Mouse (Mus musculus) gonadal fat pad, adult 2 months (tissue): Measurements from ENCODE around the gene Olfr813. TPM values are rescaled to one million over a fixed set of nuclear protein-coding genes. Genes with fewer than 3 reads are reported as not detected.
"Not testable (repeated sequence)": the region's sequence is repeated elsewhere in the genome, so short reads cannot be mapped to it uniquely, and the experiment has no call there.

ENCODE experiments used
- DNase-seq: peaks from one replicate; pipeline ENCODE4 v3.0.0-alpha.2; 2012; ENCODE audit warnings: low read depth
- polyA plus RNA-seq: library from polyadenylated mRNA; depleted of rRNA; stranded (reverse); fragments of >200 nt; gene quantifications from 2 replicates; pipeline ENCODE4 v1.2.3, GENCODE M21; 2012; rRNA removed

Gene Olfr813
- polyA plus RNA-seq: not detected in 2 replicates

DNA sequence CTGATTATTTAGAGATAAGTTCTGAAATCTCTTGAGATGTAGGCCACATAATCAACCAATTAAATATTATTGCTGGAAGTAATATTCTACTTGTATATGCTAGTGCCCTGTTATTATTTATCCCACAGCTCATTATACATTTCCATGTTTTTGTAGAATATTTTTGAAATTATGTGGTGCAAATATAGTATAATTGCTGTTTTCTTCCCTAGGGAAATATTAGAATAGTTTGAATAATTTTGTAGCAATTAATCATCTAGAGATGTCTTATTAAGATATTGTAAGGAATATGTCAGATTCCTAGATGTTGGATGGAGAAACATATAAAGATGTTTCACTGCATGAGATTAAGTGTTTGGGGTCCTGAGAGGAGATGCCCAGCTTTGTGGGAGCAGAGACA is at the start of gene Olfr813:
Gene Olfr813 (plus strand): TSS at position 301 of the 400 bp plus-strand sequence.
- no peak for DNase-seq

DNA sequence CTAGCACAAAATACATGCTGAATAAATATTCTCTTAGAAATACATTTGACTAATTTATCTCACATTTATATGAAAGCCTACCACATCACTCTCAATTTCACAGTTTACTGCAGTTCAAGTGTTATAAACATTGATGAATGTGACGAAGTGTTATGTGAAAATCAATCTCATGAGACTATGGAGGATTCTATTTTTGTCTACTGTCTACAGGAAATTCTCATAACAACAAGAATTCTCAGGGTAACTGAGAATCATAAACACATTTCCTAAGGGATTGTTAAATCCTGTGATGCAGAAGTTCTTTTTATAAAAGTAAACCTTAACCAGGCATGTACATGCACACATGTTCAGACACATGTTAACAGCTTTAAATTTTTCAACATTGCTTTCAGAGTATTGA is 9.2 kb upstream of the Olfr813 start, which contains the start of gene Olfr812:
Gene Olfr812 (minus strand): TSS at position 101 of the 400 bp plus-strand sequence.
- no peak for DNase-seq

GRCm38 (mm10) chr10:129847343-129847742 is 7.8 kb upstream of the Olfr813 start:
- DNase-seq: no peak

GRCm38 (mm10) chr10:129879751-129880150 is 24.6 kb downstream of the Olfr813 start, which contains the start of gene Olfr814:
Gene Olfr814, minus strand, starts transcription at chr10:129879851.
- DNase-seq: not testable (repeated sequence)

DNA sequence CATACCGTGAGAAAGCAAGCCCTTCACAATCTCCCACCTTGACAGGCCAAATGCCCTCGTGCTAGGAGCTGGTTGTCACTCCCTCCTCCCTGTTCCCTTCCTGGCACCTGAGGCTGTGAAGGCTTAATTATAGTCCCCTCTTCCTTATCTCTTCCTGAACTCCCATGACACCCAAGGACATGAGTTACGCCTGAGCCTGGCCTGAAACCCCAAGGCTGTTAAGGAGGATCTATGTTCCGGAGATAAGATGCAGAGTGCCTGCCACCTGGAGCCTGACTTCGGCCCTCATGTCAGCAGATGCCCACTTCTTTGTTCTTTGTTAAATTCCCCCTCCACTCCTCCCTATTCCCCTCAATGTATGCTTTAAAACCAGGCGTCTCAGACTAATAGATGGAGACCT is 30.3 kb downstream of the Olfr813 start:
- DNase-seq: not testable (repeated sequence)

- DNase-seq: no peak
Observed at GRCm38 (mm10) chr10:129885934-129886333, 30.8 kb downstream of the Olfr813 start.

GRCm38 (mm10) chr10:129905767-129906166 is 50.6 kb downstream of the Olfr813 start, which contains the start of gene Olfr815:
Gene Olfr815, minus strand, starts transcription at chr10:129905867.
- not testable (repeated sequence) for DNase-seq

Other genes with a start within 250 kb of the Olfr813 start
- gene Olfr796, start 242.8 kb upstream of the Olfr813 start, polyA plus RNA-seq: not detected in 2 replicates
- not detected in 2 replicates for gene Olfr798, start 227.4 kb upstream of the Olfr813 start, polyA plus RNA-seq
- not detected in 2 replicates for gene Olfr799, start 217.9 kb upstream of the Olfr813 start, polyA plus RNA-seq
- not detected in 2 replicates for gene Olfr800, start 197.7 kb upstream of the Olfr813 start, polyA plus RNA-seq
- gene Olfr801, start 181.5 kb upstream of the Olfr813 start, polyA plus RNA-seq: not detected in 2 replicates
- not detected in 2 replicates for gene Olfr802, start 167.2 kb upstream of the Olfr813 start, polyA plus RNA-seq
- not detected in 2 replicates for gene Olfr803, start 161.1 kb upstream of the Olfr813 start, polyA plus RNA-seq
- gene Olfr804, start 152.2 kb upstream of the Olfr813 start, polyA plus RNA-seq: not detected in 2 replicates
- gene Olfr805, start 126.0 kb upstream of the Olfr813 start, polyA plus RNA-seq: not detected in 2 replicates
- not detected in 2 replicates for gene Olfr806, start 113.4 kb upstream of the Olfr813 start, polyA plus RNA-seq
- not detected in 2 replicates for gene Olfr807, start 97.6 kb upstream of the Olfr813 start, polyA plus RNA-seq
- gene Olfr808, start 89.9 kb upstream of the Olfr813 start, polyA plus RNA-seq: not detected in 2 replicates
- not detected in 2 replicates for gene Olfr809, start 80.7 kb upstream of the Olfr813 start, polyA plus RNA-seq
- gene Olfr810, start 60.5 kb upstream of the Olfr813 start, polyA plus RNA-seq: not detected in 2 replicates
- not detected in 2 replicates for gene Olfr811, start 51.0 kb upstream of the Olfr813 start, polyA plus RNA-seq
- gene Olfr812, start 9.3 kb upstream of the Olfr813 start, polyA plus RNA-seq: not detected in 2 replicates
- gene Olfr814, start 24.5 kb downstream of the Olfr813 start, polyA plus RNA-seq: not detected in 2 replicates
- not detected in 2 replicates for gene Olfr815, start 50.5 kb downstream of the Olfr813 start, polyA plus RNA-seq
- gene Olfr816, start 60.2 kb downstream of the Olfr813 start, polyA plus RNA-seq: not detected in 2 replicates
- not detected in 2 replicates for gene Olfr818, start 93.7 kb downstream of the Olfr813 start, polyA plus RNA-seq
- gene Olfr819, start 111.9 kb downstream of the Olfr813 start, polyA plus RNA-seq: not detected in 2 replicates
- gene Olfr247, start 120.8 kb downstream of the Olfr813 start, polyA plus RNA-seq: not detected in 2 replicates
- not detected in 2 replicates for gene Gm10310, start 129.7 kb downstream of the Olfr813 start, polyA plus RNA-seq
- gene Olfr820, start 157.3 kb downstream of the Olfr813 start, polyA plus RNA-seq: not detected in 2 replicates
- not detected in 2 replicates for gene Olfr821, start 175.0 kb downstream of the Olfr813 start, polyA plus RNA-seq
- not detected in 2 replicates for gene Olfr822, start 215.8 kb downstream of the Olfr813 start, polyA plus RNA-seq